Mouse (Mus musculus) frontal cortex, postnatal 10 days (tissue): ENCODE measurements around the gene Fam129b.
A peak's percentile ranks its signal among the peaks of the same experiment; 100 is the strongest.

Experiments
- DNase-seq, 2 experiments: peaks; one replicate each; pipeline ENCODE4 v3.0.0; 2022; ENCODE audit warnings: low spot score in 2 of 2, mixed read lengths in 1 of 2

Fam129b gene

DNA sequence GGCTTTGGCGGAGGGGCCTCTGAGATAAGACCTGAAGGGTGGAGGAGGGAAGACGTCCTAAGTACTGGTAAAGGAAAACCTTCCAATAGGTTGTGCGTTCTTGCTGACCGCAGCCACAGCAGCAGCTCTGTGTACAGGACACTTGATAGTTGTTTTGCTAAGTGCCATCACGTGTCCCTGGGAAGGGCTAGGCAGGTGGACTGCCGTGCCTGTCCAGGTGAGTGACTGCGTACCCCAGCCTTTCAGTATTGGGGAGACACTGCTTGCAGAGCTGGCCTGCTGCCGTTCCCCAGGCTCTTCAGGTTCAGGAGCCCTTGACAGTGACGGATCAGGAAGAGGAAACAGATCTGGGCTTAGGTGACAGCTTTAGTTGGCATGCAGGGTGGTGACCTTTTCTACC lies 15.4 kb downstream of the Fam129b start:
- DNase-seq = no peak

DNA sequence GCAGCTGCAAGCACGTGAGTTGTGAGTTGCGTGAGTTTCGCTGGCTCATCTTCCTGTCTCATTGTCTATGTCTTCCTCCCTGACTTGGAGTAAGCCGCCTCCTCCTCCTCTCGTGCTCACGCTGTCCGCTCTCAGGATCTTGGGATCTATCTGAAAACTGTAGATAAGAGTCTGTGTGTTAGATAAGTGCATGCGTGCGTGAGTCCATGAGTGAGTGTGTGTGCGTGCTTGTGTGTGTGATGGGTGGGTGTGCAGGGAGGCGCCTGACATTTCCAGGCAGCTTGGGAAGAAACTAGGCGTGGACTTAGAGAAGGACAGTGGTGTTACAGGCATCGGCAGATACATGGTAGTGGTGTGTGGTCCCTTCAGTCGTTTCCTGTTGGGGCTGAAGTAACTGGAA lies 16.6 kb downstream of the Fam129b start:
- no peak for DNase-seq

DNA sequence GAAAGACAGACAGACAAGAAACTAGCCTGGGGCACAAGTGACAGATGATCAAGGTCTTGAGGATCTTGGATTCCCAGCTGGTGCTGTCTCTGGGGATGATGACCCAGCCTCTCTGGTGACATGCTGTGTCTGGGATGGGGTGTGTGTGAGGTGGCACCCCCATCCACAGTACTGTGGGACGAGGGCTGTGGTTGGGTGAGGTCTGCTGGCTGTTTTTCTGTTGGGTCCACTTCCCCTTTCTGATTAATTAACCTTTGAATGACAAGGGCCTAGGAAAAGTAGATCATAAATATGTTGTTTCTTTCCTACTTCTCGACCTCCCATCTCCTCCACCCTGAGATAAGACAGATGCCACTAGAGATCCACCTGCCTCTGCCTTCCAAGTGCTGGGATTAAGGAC lies 18.2 kb downstream of the Fam129b start:
- DNase-seq = no peak

- DNase-seq = no peak
Measured at GRCm38 (mm10) chr2:32895606-32896106, 19.7 kb downstream of the Fam129b start.

- DNase-seq = no peak
Measured at GRCm38 (mm10) chr2:32896507-32897147, 20.7 kb downstream of the Fam129b start.

- no peak for DNase-seq
Measured at GRCm38 (mm10) chr2:32898983-32899382, 23.1 kb downstream of the Fam129b start.

DNA sequence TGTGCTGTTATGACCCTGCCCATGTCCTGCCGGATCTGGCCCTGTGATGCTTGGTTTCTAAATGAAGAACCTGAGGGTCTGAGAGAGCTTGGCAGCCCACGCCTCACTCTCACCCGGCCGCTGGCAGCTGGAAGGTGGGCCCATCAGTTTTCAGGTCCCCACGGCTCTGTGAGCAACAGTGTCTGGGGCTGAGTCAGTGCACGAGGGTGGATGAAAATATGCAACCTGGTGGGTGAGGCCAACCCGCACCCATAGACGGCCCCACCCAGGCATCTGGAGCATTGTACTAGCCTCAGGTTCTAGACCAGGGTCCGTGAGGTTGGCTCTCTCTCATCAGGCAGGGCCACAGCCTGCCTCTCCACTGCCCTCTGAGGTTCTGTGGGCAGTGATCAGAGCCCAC lies 26.2 kb downstream of the Fam129b start:
- no peak for DNase-seq

GRCm38 (mm10) chr2:32903470-32903869 lies 27.6 kb downstream of the Fam129b start:
- DNase-seq = no peak

- no peak for DNase-seq
Measured at GRCm38 (mm10) chr2:32904637-32905036, 28.7 kb downstream of the Fam129b start.

- DNase-seq = no peak
Measured at GRCm38 (mm10) chr2:32905297-32905696, 29.4 kb downstream of the Fam129b start.

GRCm38 (mm10) chr2:32907442-32907841 lies 31.5 kb downstream of the Fam129b start:
- no peak for DNase-seq

DNA sequence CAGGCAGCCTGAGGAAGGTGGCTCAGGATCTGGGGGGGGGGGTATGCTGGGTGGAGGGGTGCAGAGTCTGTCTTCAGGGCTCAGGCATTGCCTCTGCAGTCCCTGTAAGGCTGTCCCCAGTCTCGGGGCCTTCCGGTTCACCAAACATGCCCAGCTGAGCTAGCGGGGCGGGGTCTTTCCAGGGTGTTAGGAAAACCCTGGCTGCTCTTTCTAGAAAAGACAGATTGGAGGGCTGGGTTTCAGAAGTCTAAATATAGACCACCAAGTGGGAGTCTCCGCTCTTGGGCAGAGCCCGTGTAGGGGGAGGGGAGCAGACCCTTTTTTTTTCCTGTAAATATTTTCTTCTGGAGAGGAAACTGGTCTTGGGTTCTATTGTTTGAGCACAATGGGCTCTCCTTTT lies 32.4 kb downstream of the Fam129b start:
- peak; percentile 57 to 62 for DNase-seq

DNA sequence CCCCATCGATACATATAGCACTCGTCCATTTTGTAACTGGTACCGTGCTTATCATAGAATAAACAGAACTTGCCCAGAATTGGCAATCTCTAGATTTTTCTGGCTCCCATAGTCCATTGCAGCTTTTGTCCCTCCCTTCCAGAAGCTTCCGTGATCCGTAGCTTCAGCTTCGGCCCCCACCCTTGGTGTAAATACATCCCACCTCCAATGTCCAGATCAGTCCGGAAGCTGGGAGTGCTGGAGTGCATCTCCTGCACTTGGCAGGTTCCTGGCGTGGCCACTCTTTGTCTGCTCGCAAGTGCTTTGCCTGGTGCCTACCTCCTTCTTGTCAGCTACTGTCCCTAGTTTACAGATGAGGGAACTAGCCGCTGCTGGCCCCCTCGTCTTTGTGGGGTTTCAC lies 32.9 kb downstream of the Fam129b start:
- no peak for DNase-seq

DNA sequence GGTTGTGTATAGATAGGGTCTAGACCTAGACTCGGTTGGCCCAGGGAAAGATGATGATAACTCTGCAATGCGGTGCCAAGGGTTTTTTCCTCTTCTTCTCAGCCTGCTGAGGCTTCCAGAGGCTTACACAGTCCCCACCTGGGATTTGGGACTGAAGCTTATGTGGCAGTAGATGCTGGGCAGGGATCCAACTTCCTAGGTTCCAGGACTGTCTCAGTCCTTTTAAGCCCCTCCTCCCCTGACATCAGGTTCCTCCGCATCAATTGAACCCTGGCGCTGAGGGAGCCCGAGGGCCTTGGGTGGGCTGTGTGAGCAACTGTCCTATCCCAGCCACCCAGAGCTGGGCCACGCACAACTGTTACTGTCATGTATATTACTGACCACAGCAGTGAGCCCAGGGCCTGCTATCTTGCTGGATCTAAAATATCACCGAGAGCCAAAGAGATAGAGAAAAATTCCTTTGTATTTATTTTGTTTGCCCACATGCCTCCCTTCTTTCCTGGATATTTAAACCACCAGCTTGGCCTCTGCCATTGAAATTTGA lies 35.8 kb downstream of the Fam129b start:
- DNase-seq = no peak

DNA sequence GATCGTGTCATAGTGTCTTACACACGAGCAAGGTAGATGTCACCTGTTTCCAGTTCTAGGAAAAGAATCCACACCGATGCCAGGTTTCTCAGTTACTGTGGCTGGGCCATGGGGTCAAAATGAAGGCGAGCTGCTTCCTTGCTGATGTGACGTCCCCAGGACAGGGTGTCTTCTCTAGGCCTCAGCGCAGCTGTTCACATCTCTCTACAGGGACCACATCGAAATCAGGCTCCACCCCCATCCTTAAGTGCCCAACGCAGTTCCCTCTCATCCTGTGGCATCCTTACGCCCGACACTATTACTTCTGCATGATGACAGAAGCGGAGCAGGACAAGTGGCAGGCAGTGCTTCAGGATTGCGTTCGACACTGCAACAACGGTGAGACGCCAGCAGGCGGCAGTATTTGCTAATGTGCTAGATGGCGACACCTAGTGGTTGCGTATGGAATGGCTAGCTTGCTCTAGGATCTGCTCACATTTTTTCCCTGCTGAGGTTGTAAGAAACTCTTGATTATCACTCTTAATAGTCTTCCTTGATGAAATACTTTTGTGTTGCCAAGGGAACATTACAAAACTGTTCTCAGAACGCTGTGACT lies 36.4 kb downstream of the Fam129b start:
- DNase-seq = peak in 1 of 2 experiments; percentile 80

DNA sequence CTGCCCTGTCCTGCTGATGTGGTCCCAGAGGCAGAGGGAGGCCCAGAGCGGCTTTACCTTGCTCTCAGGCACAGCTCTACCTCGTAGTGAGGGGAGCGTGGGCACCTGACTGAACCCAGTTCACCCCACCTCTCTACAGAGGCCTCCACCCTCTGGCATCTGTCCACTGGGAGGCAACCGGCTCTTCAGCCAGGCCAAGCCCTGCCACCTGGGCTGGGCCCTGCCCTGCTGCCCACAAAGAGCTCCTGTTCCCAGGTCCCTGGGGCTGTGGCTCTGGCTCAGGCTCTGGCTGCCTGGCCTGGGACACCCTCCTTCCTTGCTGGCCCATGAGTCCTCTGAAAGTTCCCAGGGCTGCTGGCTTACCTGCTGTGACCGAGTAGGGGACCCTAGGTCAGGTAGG lies 38.4 kb downstream of the Fam129b start:
- no peak for DNase-seq

DNA sequence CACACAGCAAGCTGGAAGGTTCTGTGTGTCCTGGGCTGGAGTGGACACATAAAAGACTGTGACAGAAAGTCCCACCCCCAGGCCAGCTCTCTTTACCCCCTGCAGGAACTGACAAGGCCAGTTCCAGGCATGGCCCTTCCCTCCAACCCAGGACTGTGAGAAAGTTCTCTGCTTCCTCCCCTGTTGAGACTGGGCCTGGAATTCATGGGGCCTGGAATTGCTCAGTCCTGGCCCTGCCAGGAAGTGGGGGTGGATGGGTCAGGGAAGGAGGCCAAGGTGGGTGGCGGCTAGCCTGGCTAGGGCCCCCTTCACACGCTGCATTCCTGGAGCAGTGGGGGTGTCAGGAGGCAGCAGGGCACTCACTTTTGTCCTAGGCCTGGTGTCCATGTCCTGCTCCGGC lies 39.0 kb downstream of the Fam129b start:
- DNase-seq = peak in 1 of 2 experiments; percentile 61

DNA sequence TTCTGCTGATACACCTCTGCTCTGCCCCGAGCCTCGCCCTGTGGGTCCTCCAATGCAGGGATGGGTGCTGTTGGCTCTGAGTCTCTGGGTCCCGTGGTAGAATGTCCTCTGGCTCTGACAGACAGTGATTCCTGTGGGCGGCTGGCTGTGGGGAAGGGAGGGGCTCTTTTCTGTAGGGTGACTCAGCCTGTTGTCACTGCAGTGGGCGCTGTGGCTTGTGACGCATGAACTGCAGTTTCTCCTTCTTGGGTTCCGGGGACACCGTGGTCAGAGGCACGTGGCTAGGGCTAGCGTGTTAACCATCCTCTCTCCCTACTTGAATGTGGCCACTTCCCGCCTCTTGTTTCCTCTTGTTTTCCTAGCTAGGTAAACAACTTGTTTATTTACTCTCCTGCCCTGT lies 41.6 kb downstream of the Fam129b start:
- DNase-seq = no peak

DNA sequence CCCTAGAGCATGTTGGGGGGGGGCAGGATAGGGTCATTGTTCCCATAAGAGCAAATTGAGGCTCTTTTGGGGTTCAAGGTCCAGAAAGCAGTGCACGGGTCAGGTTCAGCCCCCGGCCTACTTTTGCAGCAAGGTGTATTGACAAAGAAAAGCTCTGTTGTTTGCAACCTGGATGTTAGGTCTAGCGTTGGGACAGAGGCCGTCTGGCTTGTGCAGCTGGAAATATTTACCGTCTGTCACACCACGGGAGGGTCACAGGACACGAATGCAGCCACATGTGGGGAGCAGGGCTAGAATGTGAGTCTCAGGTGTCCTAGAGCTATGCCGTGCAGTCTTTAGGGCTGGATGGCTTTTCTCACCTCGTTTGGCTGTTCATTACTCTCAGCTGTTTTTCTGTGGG lies 42.5 kb downstream of the Fam129b start:
- no peak for DNase-seq

GRCm38 (mm10) chr2:32921235-32921634 lies 45.3 kb downstream of the Fam129b start:
- no peak for DNase-seq

DNA sequence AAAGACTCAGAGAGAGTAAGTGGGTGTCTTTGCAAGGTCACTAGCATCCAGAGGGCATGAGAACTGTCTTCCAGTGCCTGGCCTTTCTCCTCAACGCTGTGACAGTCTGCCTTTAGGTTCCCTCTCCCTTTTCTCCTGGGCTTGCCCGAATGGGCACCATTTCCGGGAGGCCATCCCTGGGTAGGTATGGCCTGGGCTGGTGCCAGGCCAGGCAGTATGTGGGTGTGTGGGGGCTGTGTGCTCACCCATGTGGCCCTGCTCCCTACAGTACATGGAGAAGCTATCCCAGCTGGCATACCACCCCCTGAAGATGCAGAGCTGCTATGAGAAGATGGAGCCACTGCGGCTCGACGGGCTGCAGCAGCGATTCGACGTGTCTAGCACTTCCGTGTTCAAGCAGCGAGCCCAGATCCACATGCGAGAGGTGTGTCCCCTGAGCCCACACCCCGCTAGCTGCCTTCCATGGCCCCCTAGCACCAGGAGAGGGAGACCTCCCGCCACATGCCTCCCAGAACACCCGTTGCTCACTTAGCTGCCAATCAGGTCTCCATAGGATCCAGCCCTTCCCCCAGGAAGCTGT lies 46.0 kb downstream of the Fam129b start:
- no peak for DNase-seq

- DNase-seq = no peak
Measured at GRCm38 (mm10) chr2:32922564-32922963, 46.6 kb downstream of the Fam129b start.
